Mouse (Mus musculus) monocyte, adult 2 months (primary cell): ENCODE results near the gene Abhd8.

Source experiments
- DNase-seq, 2 experiments: peaks; one replicate each; pipeline ENCODE4 v3.0.0; 2022; ENCODE audit warnings: low spot score in 2 of 2, low read depth in 1 of 2

Gene Abhd8

GRCm38 (mm10) chr8:71478943-71479342 is 15.5 kb upstream of the Abhd8 start:
- no peak for DNase-seq

- no peak for DNase-seq
These were observed 13.9 kb upstream of the Abhd8 start for GRCm38 (mm10) chr8:71477196-71477845.

GRCm38 (mm10) chr8:71476099-71476940 is 12.9 kb upstream of the Abhd8 start:
- DNase-seq = peak in 1 of 2 experiments; percentile 53

GRCm38 (mm10) chr8:71475702-71476075 is 12.2 kb upstream of the Abhd8 start:
- DNase-seq = no peak

- no peak for DNase-seq
These were observed 11.6 kb upstream of the Abhd8 start for GRCm38 (mm10) chr8:71474785-71475701.

- DNase-seq = no peak
These were observed 10.9 kb upstream of the Abhd8 start for GRCm38 (mm10) chr8:71474344-71474743.

GRCm38 (mm10) chr8:71472601-71473386 is 9.3 kb upstream of the Abhd8 start:
- DNase-seq = no peak

GRCm38 (mm10) chr8:71471861-71472260 is 8.4 kb upstream of the Abhd8 start:
- no peak for DNase-seq

- DNase-seq = no peak
These were observed 7.4 kb upstream of the Abhd8 start for GRCm38 (mm10) chr8:71470913-71471255.

GRCm38 (mm10) chr8:71470146-71470912 is 6.9 kb upstream of the Abhd8 start:
- no peak for DNase-seq

- no peak for DNase-seq
These were observed 6.0 kb upstream of the Abhd8 start for GRCm38 (mm10) chr8:71469411-71469810.

- DNase-seq = peak; percentile 93 to 94
These were observed 5.5 kb upstream of the Abhd8 start, which contains the start of gene Dda1 for GRCm38 (mm10) chr8:71468916-71469315. TSS of gene Dda1 (plus strand) at chr8:71469199.

- DNase-seq = no peak
These were observed 4.5 kb upstream of the Abhd8 start for GRCm38 (mm10) chr8:71468001-71468400.

- no peak for DNase-seq
These were observed 3.7 kb upstream of the Abhd8 start for GRCm38 (mm10) chr8:71467201-71467600.

GRCm38 (mm10) chr8:71466198-71466597 is 2.7 kb upstream of the Abhd8 start:
- no peak for DNase-seq

- DNase-seq = no peak
These were observed 2.3 kb upstream of the Abhd8 start for GRCm38 (mm10) chr8:71465733-71466132.

GRCm38 (mm10) chr8:71464513-71465500 is 1.4 kb upstream of the Abhd8 start, which contains the start of gene Mrpl34:
TSS of gene Mrpl34 (plus strand) at chr8:71464959.
- peak; percentile 96 to 97 for DNase-seq

GRCm38 (mm10) chr8:71462786-71463185 is 669 bp downstream of the Abhd8 start:
- no peak for DNase-seq

- no peak for DNase-seq
These were observed 1.3 kb downstream of the Abhd8 start for GRCm38 (mm10) chr8:71462191-71462590.
